Mouse (Mus musculus): ENCODE measurements around the gene Dlg4.
A peak's percentile ranks its signal among the peaks of the same experiment; 100 is the strongest.

- TF ChIP-seq CTCF (conservative IDR thresholded peaks at IDR 0.05 in 1 of 2, IDR thresholded peaks at IDR 0.05 in 1 of 2; ENCODE audit: low read depth in 2 of 2, low read length in 2 of 2) (peak; percentile 58 to 67), MXI1 (IDR thresholded peaks at IDR 0.05; ENCODE audit: low read depth, low read length) (no peak), SMC3 (IDR thresholded peaks at IDR 0.05; ENCODE audit: low read depth, low read length) (peak; percentile 40), EP300 (IDR thresholded peaks at IDR 0.05; ENCODE audit: low read length) (no peak), POLR2AphosphoS2 (IDR thresholded peaks at IDR 0.05; ENCODE audit: low read depth, low read length) (no peak), MAFK (IDR thresholded peaks at IDR 0.05; ENCODE audit: insufficient replicate concordance, low read length) (no peak), CHD1 (IDR thresholded peaks at IDR 0.05; ENCODE audit: low read depth, low read length) (no peak), MYC (IDR thresholded peaks at IDR 0.05; ENCODE audit: low read depth, low read length) (no peak), POLR2A (IDR thresholded peaks at IDR 0.05; ENCODE audit: low read depth, low read length) (no peak), NRF1 (IDR thresholded peaks at IDR 0.05; ENCODE audit: low read depth, low read length) (no peak)
Measured at GRCm38 (mm10) chr11:70049816-70050215, 33.1 kb downstream of the Dlg4 start.

Measured in CH12.LX (cell line).